Mouse (Mus musculus) urinary bladder, postnatal 4 days (tissue): Measurements from ENCODE around the gene Skida1.
A peak's percentile ranks its signal among the peaks of the same experiment; 100 is the strongest.
"Not testable (repeated sequence)": the region's sequence is repeated elsewhere in the genome, so short reads cannot be mapped to it uniquely, and the experiment has no call there.

Experiments
- DNase-seq, 2 experiments: peaks; one replicate each; pipeline ENCODE4 v3.0.0; 2021 to 2022; ENCODE audit warnings: low spot score in 2 of 2

The Skida1 gene

GRCm38 (mm10) chr2:18048453-18049075, at the start of gene Skida1:
TSS of gene Skida1 (minus strand) at chr2:18049051.
- no peak for DNase-seq

GRCm38 (mm10) chr2:18095804-18096203, 47.0 kb upstream of the Skida1 start:
- DNase-seq: no peak

GRCm38 (mm10) chr2:18094319-18094718, 45.5 kb upstream of the Skida1 start:
- DNase-seq: no peak

GRCm38 (mm10) chr2:18093858-18094257, 45.0 kb upstream of the Skida1 start:
- DNase-seq: no peak

DNA sequence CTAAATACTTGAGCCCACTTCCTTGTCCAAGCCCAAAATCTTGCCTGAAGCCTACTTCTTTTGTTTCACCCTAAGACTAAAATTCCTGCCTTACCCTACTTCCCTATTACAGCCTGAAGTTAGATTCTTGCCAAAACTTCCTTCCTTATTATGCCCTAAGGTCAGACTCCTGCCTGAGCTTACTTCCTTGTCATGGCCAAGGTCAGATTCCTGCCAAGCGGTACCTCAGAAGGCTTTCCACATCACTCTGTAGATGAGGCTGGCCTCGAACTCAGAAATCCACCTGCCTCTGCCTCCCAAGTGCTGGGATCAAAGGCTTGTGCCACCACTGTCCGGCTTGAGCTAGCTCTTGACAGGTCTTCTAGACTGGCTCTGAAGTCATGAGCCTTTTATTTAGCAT, 38.8 kb upstream of the Skida1 start:
- not testable (repeated sequence) for DNase-seq

DNA sequence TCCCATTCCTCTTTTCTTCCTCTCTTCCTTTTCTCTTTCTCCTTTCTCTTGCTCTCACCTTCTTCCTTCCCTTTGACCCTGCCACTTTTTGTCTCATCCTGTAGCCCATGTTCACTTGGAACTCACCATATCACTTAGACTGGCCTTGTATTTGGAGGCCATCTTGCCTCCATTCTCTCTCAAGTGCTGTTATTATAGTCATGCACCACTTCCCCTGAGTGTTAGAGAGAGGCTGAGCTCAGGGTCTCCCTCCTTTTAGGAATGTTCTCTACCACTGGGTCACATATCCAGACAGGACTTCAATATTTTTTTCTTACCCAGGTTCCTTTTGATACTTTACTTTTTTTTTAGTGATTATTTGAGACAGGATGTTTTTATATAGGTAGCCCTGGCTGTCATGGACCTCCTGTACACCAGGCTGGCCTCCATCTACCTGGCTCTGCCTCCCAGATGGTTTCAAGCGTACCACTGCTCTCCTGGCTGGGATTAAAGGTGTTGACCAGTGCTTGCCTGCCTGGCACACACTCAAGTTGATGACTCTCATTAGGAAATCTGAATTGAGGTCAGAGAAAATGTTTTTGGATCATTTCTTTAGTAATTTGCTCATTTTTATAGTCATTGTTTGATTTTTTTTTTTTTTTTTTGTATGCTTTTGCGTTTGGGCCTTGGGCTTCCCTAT, 31.5 kb upstream of the Skida1 start:
- no peak for DNase-seq

DNA sequence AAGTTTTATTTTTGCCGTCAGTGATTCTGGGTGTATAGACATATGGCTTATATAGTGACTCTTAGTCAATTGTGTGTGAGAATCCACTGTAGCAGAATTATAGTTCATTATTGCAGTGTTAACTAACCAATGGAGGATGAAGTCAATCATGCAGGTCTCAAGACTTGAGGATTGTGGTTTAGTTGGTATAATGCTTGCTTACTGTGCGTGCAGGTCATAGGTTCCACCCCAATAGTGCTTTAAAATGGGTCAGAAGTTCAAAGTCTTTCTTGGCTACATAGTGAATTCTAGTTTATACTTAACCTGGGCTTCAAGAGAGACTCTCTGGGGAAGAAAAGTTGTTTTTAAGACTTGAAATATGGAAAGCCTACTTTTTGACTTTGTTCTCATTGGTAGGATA, 23.1 kb upstream of the Skida1 start:
- DNase-seq: no peak

DNA sequence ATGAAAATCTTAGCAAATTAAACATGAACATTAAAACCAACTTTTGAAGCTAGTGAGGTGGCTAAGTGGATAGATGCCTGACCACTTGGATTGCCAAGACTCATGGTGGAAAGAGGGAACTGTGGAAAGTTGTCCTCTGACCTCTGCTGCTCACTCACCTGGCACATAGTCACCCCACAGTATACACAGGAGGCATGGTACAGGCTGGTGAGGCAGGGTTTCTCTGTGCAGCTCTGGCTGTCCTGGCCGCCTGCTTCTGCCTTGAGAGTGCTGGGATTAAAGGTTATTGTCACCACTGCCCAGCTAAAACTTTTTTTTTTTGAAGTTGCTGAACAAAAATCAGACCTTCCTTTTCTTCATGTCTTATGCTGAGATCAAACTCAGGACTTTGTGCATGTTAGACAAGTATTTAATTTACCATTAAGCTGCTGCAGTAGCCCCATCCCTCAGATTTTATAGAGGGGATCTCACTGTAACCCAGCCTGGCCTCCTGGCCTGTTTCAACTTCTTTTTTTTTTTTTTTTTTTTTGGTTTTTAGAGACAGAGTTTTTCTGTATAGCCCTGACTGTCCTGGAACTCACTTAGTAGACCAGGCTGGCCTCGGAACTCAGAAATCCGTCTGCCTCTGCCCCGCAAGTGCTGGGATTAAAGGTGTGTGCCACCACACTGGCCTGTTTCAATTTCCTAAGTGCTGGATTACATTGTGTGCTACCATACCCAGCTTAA, 19.4 kb upstream of the Skida1 start:
- no peak for DNase-seq

DNA sequence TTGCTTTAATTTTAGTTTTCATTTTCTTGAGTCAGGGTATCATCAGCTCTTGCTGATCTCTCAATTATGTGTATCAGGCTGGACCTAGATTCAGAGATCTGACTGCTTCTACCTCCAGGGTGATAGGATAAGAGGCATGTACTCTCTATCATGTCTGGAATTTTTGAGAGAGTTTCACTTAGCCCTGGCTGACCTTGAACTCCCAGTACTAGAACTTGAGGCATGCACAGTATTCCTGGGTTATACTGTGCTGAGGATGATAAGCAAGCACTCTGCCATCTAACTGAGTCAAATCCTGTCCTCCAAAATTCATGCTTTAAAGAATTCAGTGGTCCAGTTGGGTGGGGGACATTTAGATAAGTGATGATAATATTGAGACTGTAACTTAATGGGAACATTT, 17.6 kb upstream of the Skida1 start:
- no peak for DNase-seq

- DNase-seq: no peak
Observed at GRCm38 (mm10) chr2:18065708-18066030, 16.8 kb upstream of the Skida1 start.

DNA sequence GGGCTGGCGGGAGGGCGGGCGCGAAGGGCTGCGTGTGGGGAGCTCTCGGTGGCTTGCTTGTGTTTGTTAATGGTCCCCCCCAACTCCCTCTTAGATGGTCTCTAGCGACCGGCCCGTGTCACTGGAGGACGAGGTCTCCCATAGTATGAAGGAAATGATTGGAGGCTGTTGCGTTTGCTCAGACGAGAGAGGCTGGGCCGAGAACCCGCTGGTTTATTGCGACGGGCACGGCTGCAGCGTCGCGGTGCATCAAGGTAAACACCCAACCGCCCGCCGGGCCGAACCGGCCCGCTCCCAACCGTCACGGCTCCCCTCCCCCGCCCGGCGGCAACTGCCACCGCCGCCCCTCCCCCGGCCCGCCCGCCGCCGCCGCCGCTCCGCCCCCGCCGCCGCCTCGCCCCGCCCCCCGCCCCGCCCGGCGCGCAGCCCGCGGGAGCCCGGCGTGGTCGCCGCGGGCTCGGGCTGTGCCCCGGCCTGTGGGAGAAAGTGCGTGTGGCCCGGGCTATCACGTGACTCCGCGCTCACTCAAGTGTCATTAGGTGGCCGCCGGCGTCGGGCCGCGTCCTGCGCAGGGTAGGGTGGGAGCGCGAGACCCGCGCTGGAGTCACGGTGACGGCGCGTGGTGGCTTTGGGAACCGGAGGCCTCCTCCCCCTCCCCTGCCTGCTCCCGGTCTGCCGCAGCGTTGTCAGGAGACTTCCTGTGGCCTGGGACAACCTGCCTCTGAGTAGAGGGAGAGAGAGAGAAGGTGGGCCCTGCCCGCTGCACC, 16.3 kb upstream of the Skida1 start:
- DNase-seq: peak; percentile 70 to 71

DNA sequence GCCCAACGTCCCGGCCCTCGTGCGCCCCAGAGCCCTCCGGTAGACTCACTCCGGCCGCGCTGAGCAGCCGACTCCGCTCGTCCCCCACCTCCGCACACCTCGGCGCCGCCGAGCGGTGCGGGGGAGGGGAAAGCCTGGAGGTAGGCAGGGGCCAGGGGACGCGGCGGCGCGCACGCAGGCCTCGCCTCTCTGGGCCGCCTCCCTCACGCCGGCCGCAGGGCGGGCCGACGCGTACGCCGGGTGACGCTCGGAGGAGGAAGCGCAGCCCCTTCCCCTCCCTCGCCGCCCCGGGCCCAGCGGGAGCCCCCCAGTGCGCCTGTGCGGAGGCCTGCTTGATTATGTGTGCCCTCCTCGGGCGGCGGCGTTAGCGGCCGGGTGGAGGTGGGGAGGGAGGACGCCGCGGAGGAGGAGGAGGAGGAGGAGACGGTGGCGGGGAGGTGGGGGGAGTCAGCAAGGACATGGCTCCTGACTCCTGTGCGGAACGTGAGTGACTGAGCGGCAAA, 15.6 kb upstream of the Skida1 start:
- peak; percentile 90 to 91 for DNase-seq

DNA sequence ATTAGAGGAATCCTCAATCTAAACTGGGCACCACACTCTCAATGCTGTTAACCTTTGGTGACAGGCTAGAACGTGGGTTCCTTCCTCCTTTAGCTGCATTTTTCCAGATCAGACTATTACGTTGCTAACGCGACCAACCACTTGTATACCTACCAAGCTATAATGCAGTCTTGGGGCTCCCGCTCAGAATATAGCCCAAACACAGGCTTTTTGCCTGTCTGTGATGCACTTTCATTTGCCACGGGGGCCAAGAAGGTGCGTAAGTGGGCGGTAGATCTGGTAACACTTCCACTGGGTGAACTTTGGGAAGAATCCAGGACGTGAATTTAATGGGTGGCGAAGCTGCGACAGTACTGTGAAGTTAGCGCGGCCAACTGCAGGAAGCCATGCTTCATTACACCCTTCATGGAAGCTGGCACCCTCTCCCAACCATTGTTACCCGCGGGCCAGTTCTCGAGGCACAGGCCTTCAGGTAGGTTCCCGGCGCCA, 15.0 kb upstream of the Skida1 start:
- DNase-seq: no peak

DNA sequence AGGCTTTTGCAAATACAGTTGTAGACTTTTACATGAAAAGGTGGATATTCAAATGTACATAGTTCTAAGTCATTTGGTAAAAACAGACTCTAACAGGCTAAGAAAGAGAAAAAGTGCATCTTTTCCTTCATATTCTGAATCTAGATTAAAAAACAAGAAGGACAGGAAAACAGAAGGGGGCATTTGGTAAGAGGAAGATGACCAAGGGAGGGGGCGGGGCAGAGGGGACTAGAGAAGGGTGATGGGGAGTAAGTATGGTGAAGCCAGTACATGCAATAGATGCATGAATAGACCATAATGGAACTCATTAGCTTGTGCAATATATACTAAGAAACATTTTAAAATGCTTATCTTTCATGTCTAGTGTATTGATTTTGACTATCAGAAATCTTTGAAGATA, 11.5 kb upstream of the Skida1 start:
- no peak for DNase-seq

GRCm38 (mm10) chr2:18059891-18060290, 11.0 kb upstream of the Skida1 start:
- DNase-seq: no peak

DNA sequence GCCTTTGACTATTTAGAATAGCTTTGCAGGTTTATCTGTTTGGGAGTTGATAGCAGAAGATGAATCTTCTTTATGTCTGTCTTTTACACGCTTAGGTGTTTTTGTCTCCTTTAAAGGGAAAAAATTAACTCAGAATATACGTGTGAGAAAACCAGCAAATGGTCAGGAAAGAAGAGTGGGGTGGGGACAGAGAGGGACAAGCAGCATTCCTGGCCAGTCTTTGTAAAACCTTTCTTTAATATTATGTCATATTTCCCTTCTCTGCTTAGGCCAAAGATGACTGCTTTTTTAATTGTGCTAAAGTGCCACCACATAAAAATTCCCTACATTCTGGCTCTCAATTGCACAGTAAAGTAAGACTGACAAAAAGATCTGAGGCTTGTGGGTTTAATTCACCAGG, 10.2 kb upstream of the Skida1 start:
- DNase-seq: no peak

GRCm38 (mm10) chr2:18058146-18058708, 9.4 kb upstream of the Skida1 start:
- no peak for DNase-seq

DNA sequence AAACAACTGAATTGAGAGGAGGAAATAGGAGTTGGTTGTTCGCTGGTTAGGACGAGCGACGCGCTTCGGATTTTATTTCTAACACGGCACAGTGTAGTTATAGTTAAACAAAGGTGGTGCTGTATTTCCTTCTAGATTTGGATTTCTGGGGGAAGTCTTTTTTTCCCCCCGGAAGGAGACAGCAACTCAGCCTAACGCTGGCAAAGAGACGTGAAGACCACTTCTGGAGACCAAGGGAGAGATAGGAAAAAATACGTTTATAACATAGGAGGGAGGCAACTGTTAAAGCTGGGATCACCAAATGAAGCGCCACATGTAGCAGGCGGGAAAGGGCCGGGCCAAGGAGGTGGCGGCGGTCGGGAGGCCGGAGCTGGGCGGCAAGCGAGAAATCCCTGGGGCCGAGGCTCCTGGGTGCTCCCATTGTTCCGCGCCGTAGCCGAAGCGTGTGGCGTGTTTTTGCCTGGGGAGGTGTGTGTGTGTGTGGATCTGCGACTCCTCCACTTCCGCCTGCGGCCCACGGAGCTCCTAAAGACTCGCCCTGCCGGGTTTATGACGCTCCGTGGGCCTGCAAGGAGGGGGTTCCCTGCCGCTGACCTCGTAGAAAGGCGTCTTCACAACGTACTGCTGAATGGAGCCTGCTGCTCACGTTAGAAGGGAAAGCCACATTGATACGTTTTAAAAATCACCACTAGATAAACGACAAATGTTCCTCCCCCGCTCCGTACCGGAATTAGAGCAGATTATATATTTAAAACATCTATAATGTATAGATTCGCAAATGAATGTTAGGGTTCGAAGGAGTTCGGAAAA, 8.7 kb upstream of the Skida1 start:
- DNase-seq: peak; percentile 50 to 69

DNA sequence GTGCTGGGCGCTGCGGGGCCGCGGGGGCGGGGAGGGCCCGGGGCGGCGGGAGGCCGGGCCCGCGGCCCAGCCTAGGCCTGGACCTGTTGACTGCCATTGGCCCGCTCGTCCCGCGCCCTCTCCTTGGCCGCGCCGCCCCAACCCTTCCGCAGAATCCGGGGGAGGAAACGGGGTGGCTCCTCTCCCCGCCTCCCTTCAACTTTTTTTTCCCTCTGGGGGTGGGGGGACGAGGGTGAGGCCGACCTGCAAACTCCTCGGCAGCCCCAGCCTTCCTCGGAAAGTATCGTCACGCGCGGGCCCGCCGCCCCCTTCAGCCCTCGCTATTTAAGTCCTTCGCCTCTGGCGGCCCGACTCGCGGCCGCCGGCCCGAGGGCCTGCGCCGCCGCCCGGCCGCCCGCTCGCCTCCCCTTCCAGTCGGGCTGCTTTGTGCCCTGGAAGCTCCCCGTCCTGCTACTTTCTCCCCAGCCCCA, 8.0 kb upstream of the Skida1 start:
- DNase-seq: peak; percentile 96 to 97

- DNase-seq: peak; percentile 95 to 97
Observed at GRCm38 (mm10) chr2:18055929-18056785, 7.3 kb upstream of the Skida1 start.
